Mouse (Mus musculus): Measurements from ENCODE around the gene Pdk1.

Gene Pdk1

DNA sequence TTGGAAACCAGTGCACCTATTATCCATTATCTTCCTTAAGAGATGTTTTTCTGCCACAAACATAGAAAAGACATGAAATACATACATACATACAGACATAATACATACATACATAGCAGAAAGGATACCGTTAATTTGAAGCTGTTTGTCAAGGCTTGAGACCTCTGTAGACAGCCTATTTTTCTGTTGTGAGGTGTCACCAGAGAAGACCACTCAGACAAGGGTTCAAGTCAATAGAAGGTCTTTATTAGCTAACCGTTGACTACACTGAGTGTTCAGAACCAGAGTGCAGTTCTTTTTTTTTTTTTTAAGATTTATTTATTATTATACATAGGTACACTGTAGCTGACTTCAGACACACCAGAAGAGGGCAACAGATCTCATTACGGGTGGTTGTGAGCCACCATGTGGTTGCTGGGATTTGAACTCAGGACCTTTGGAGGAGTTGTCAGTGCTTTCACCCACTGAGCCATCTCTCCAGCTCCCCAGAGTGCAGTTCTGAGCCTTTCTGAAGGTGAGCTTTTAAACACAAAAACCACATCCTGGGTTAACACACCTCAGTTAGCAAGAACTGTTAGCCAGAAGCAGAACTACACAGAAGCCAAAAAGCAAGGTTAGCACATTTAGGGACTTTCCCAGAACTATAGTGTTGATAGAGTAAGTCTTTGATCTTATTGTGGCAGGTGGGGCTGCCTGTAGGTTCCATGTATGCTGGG lies 68.1 kb downstream of the Pdk1 start:
- no peak for DNase-seq

DNA sequence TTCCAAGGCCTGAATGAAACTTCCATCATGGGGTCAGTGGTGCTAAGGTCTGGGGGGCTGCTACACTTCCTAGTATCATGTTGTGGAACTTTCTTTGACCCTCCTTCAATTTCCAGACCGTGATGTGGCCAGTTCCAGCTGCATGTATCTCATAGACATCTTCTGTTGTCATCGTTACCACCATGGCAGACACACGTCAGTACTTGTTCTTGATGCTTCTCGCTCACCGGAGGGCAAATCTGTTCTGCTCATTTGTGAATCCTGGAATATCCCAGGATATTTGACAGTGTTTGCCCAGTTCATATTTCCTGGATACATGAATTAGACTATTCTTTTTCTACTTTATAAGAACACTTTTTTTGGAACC lies 68.7 kb downstream of the Pdk1 start:
- no peak for DNase-seq

DNA sequence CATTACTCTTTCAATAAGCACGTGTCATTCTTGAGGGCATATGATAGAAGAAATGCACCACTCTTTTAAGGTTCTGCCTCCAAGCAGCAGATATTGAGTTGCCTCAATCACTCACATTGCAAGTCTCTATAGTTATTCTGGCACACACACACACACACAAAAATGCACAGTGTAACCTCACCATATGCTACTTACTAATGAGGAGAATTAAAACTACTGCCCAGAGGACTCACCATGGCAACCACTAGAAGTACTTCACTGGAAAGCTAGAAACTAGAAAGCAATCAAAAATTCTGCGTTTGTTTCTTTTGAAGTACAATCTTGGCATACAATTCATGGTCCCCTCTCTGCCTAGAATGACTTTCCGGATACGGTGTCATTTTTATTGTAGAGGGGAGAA lies 78.2 kb downstream of the Pdk1 start:
- DNase-seq, result no peak

Data from lung, postnatal 14 days (tissue).